Mouse (Mus musculus) ES-E14 (cell line): Measurements from ENCODE around the gene Rpn1.

Experiments used
- ZC3H11A ChIP-seq: IDR thresholded peaks from 2 replicates; pipeline ENCODE4 v1.6.1; 2012; ENCODE audit warnings: low read depth, mild to moderate bottlenecking, inconsistent platforms, low read length, borderline replicate concordance
- ZNF384 ChIP-seq: IDR thresholded peaks from 2 replicates; pipeline ENCODE4 v1.6.1; 2012; ENCODE audit warnings: low read depth, low read length, inconsistent platforms

- no peak for TF ChIP-seq ZC3H11A
- no peak for TF ChIP-seq ZNF384
Measured at GRCm38 (mm10) chr6:88053228-88054080, 30.8 kb upstream of the Rpn1 start.
